Mouse (Mus musculus): ENCODE results near the gene Fut1. TPM values are rescaled to one million over a fixed set of nuclear protein-coding genes. Genes with fewer than 3 reads are reported as not detected.

Fut1 gene
- polyA plus RNA-seq, 1 experiment from 2014 or later: 0.38 TPM

DNA sequence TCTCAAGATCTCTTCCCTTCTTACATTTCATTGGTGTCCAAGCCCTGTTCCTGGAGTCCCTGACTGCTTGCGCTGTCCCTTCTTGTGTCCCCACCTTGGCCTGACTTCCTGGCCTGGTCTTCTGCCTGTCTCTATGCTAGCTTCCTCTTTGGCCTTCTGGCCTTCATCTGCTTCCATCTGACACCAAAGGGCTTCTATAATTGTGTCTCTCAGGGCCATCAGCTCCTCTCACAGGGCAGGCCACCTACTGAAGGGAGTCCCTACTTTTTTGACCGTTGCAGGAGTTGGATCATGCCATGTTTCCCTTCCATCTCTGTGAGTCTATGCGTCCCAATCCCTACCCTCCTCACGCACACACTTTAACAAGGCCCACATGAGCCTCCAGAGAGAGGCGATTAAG is 27.2 kb upstream of the Fut1 start:
- no peak overlapping the region for H3K27ac ChIP-seq
- WGBS: 93% methylated on average over 5 of the region's 5 CpGs
- no peak overlapping the region for H3K4me3 ChIP-seq (replicated peaks)
- no peak overlapping the region for H3K9ac ChIP-seq
- ATAC-seq: no peak
- peaks cover 9% of the 10 kb centered on the region for H3K36me3 ChIP-seq
- H3K9me3 ChIP-seq: no peaks in the 10 kb centered on the region
- no peaks in the 10 kb centered on the region for H3K27me3 ChIP-seq (replicated peaks)
- H3K4me2 ChIP-seq (replicated peaks): peak overlapping the region; percentile 53; the same call in 1 of the 2 replicates
- 0 out of 2 replicates have a peak, but pooled peaks cover 4% of the 10 kb centered on the region for H3K4me1 ChIP-seq (replicated peaks)

DNA sequence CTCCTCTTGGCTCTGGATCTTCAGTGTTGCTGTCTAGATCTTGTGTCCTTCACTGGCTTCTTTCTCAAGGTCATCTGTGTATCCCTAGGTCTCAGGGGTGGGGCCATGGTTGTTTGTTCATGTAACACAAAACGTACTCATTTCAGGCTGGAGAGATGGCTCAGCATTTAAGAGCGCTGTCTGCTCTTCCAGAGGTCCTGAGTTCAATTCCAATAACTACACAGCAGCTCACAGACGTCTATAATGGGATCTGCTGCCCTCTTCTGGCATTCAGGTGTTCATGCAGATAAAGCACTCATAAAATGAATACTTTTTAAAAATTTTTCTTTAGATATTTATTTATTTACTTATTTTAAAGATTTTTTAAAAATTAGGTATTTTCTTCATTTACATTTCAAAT is 26.2 kb upstream of the Fut1 start:
- H3K27ac ChIP-seq: no peak overlapping the region

DNA sequence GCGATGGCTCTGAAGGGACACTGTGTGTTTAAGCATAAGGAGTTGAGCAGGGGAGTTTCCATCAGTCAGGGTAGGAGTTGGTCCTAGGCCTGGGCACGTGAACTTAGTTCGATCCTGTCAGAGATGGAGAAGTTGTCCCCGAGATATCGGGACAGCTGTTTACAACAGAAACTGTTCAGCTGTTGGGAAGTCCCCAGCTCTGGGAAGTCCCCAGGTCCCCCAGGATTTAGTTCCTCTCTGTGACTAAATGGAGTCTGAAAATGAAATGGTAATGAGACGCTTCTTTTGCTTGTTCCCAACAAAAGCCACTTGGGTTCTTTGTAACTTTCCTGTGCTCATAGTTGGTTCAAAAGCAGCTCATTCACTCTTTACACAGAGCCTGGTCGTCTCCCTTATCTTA is 25.2 kb upstream of the Fut1 start:
- Histone ChIP-seq H3K9me3 (no peaks in the 10 kb centered on the region), H3K36me3 (no peaks in the 10 kb centered on the region), H3K27ac (no peak overlapping the region), H3K9ac (no peak overlapping the region), H3K4me3 (replicated peaks) (no peak overlapping the region), H3K27me3 (replicated peaks) (no peaks in the 10 kb centered on the region), H3K4me1 (replicated peaks) (0 out of 2 replicates have a peak, but pooled peaks cover 4% of the 10 kb centered on the region), H3K4me2 (replicated peaks) (no peak overlapping the region)
- 73% methylated on average over 7 of the region's 7 CpGs for WGBS
- no peak for ATAC-seq

More for the DNA sequence above, 26.2 kb upstream of the Fut1 start:
- Histone ChIP-seq H3K9me3 (no peaks in the 10 kb centered on the region), H3K4me1 (replicated peaks) (0 out of 2 replicates have a peak, but pooled peaks cover 4% of the 10 kb centered on the region), H3K36me3 (peaks cover 2% of the 10 kb centered on the region; the same call in 1 of the 2 replicates), H3K4me3 (replicated peaks) (no peak overlapping the region), H3K9ac (no peak overlapping the region), H3K4me2 (replicated peaks) (no peak overlapping the region), H3K27me3 (replicated peaks) (no peaks in the 10 kb centered on the region)
- no peak for ATAC-seq
- WGBS: 63% methylated on average over 3 of the region's 3 CpGs

DNA sequence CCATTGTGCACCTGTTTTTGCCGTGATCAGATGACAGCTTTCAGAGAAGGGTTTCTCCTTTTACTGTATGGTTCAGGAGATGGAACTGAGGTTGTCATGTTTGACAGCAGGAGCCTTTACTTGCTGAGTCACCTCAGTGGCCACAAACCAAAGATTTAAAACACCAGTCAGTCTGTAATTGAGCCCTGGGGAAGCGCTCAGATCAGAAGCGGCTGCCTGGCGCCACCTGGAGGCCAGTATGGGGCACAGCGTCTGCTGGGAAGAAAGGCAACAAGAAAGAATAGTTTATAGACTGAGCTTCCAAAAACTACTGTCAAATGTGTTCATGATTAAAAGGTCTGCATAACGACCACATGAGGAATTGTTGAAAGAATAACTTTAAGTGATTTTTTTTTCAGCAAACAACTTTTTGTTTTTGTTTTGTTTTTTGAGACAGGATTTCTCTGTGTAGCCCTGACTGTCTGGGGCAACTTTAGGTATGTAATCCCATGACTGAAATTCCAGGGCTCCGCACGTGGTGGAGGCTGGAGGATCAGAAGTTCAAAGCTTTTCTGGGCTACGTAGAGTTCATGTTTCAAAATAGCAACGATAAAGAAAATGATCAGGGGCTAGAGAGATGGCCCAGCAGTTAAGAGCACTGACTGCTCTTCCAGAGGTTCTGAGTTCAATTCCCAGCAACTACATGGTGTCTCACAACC is 23.8 kb upstream of the Fut1 start:
- H3K9ac ChIP-seq: no peak overlapping the region
- ATAC-seq: no peak
- no peak overlapping the region for H3K4me2 ChIP-seq (replicated peaks)
- 0 out of 2 replicates have a peak, but pooled peaks cover 4% of the 10 kb centered on the region for H3K4me1 ChIP-seq (replicated peaks)
- no peaks in the 10 kb centered on the region for H3K27me3 ChIP-seq (replicated peaks)
- H3K27ac ChIP-seq: no peak overlapping the region
- no peaks in the 10 kb centered on the region for H3K9me3 ChIP-seq
- 22% methylated on average over 10 of the region's 10 CpGs for WGBS
- no peaks in the 10 kb centered on the region for H3K36me3 ChIP-seq
- no peak overlapping the region for H3K4me3 ChIP-seq (replicated peaks)

DNA sequence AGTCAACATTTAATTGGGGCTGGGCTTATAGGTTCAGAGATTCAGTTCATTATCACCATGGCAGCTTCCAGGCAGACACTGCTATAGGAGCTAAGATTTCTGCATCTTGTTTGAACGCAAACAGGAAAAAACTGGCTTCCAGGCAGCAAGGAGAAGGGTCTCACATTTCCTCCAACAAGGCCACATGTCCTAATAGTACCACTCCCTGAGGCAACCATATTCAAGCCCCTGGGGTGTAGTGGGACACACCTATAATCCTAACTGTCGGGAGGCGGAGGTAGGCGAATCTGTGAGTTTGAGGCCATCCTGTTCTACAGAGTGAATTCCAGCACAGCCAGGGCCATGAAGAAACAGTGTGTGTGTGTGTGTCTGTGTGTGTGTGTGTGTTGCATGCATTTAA is 21.9 kb upstream of the Fut1 start:
- Histone ChIP-seq H3K9me3 (no peaks in the 10 kb centered on the region), H3K9ac (no peak overlapping the region), H3K36me3 (no peaks in the 10 kb centered on the region), H3K27me3 (replicated peaks) (no peaks in the 10 kb centered on the region), H3K4me3 (replicated peaks) (no peak overlapping the region), H3K4me2 (replicated peaks) (no peak overlapping the region), H3K27ac (no peak overlapping the region), H3K4me1 (replicated peaks) (peaks cover 9% of the 10 kb centered on the region)
- WGBS: 78% methylated on average over 4 of the region's 4 CpGs
- ATAC-seq: no peak

DNA sequence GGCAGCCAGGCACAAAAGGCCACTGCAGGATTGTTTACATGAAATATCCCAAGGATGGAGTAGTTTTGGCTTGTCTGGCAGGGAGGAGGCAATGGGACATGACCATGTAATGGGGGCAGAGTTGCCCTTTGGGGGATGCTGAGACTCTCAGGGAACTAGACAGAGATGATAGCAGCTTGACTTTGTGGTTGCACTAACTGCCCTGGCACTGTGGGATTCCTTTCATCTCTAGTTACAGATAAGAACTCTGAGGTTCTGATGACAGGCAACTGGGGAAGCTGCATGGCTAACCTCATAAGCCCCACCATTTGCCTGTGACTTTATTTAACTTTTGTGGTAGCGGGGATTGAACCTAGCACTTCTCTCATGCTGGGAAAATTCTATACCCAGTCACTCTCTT is 21.0 kb upstream of the Fut1 start:
- no peak for ATAC-seq
- H3K36me3 ChIP-seq: no peaks in the 10 kb centered on the region
- no peak overlapping the region for H3K4me3 ChIP-seq (replicated peaks)
- H3K27me3 ChIP-seq (replicated peaks): no peaks in the 10 kb centered on the region
- 97% methylated on average over 1 of the region's 1 CpGs for WGBS
- H3K4me1 ChIP-seq (replicated peaks): peaks cover 9% of the 10 kb centered on the region
- no peaks in the 10 kb centered on the region for H3K9me3 ChIP-seq
- no peak overlapping the region for H3K9ac ChIP-seq
- no peak overlapping the region for H3K4me2 ChIP-seq (replicated peaks)
- no peak overlapping the region for H3K27ac ChIP-seq

DNA sequence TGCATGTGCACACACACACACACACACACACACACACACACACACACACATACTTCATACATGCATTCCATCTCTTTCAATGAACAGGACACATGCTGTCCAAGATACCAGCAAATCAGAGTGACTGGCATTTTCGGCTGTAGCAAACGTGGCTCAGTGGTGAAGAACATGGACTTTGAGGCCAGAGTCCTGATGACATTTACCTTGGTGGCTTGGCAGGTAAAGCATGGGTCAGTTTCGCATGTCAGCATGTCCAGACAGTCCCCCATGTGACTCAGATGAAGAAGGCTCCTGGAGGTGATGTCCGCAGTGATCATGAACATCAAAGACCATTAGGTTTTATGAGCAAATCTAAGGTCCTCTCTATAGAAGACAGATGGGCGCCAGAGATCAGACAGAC is 20.1 kb upstream of the Fut1 start:
- Histone ChIP-seq H3K9ac (no peak overlapping the region), H3K4me2 (replicated peaks) (no peak overlapping the region), H3K9me3 (no peaks in the 10 kb centered on the region), H3K27ac (no peak overlapping the region), H3K4me3 (replicated peaks) (no peak overlapping the region), H3K4me1 (replicated peaks) (peaks cover 15% of the 10 kb centered on the region), H3K36me3 (no peaks in the 10 kb centered on the region), H3K27me3 (replicated peaks) (no peaks in the 10 kb centered on the region)
- ATAC-seq: no peak
- 91% methylated on average over 5 of the region's 5 CpGs for WGBS

DNA sequence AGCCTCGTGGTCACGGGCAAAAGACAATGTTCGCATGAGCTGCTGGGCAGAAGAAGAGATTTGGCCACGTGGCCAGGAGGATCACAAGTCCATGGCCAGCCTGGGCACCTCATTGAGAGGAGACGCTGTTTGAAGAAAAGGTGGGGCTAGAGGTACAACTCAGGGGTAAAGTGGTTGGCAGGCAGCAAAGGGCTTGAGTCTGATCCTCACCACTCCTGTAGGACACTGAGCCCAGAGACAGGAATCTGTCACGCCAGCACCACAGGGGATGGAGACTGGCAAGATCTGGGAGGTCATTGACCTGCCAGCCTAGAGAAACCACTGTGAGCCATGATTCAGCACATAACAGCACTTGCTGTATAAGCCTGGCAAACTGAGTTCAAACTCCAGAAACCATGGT is 19.6 kb upstream of the Fut1 start:
- Histone ChIP-seq H3K27ac (no peak overlapping the region), H3K4me3 (replicated peaks) (no peak overlapping the region), H3K4me2 (replicated peaks) (no peak overlapping the region), H3K27me3 (replicated peaks) (no peaks in the 10 kb centered on the region), H3K9me3 (no peaks in the 10 kb centered on the region), H3K36me3 (no peaks in the 10 kb centered on the region), H3K9ac (no peak overlapping the region), H3K4me1 (replicated peaks) (peaks cover 15% of the 10 kb centered on the region)
- WGBS: 90% methylated on average over 6 of the region's 6 CpGs
- ATAC-seq: no peak

DNA sequence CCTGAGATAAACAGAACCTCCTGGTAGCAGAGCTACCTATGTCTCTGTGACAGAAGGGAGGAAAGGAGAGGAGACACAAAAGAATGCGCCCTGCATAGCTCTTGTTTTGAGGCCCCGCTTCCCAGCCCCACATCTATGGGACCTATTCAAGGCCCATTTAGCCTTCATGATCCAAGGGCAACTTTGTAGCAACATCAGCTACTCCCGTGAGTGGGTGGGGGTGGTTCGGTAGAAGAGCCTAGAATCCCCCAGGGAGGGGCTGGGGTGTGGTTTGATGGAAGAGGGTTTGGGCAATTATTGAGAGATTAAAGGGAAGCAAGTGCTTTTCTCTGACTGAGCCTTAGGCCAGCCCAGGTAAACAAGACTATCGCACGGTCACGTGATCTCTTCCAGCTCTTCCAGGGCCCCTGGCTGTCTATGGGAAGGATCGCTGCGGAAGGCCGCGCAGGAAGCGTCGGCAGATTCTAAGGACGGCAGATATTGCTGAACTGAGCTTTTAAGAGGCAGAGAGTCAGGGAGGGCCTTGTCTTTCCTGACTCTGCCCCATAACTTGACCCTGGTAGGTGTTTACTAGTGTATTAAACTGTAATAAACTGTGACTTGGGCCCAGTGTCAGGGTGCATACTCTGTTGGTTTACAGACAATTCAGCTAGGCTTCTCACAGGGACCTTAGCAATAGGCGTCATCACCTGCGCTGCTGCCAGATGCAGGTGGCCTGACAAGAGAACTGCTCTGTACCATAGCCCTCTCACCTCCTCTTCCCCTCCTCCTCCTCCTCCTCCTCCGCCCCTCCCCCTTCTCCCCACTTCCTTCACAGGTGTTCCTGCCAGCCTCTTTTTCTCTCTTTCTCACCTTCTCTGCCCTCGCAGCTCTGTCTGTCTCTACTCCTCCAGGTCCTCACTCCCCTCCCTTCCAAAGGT is 17.9 kb upstream of the Fut1 start:
- peak; percentile 78 for ATAC-seq
- Histone ChIP-seq H3K4me1 (replicated peaks) (peaks cover 15% of the 10 kb centered on the region), H3K27ac (peak overlapping the region; percentile 45; the same call in 1 of the 2 replicates), H3K9me3 (no peaks in the 10 kb centered on the region), H3K27me3 (replicated peaks) (no peaks in the 10 kb centered on the region), H3K4me2 (replicated peaks) (peak overlapping the region; percentile 29), H3K36me3 (no peaks in the 10 kb centered on the region), H3K4me3 (replicated peaks) (no peak overlapping the region), H3K9ac (no peak overlapping the region)
- WGBS: 36% methylated on average over 18 of the region's 18 CpGs

DNA sequence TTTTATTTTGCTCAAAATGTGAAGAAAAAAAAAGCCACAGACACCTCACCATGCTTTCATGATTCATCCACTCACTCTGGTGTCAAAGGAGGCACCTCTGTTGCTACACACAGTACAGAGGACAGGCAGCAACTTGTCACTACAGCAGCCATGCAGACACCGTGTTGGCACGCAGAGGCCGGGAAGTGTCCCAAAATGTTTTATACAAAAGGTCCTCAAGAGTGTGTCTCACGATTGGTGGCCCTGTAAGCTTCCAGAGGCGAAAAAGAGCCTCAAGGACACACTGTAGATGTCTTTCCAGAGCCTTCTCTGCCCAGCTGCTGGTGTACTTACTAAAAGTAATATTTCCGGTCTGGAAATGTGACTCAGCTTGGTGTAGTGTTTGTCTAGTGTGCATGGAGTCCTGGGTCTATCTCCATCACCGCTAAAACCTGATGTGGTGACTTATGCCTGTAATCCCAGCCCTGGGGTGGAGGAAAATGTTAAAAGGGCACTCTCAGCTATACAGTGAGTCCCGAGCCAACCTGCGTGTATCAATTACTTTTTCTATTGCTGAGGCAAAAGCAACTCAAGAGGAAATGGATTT is 11.3 kb upstream of the Fut1 start:
- Histone ChIP-seq H3K4me1 (replicated peaks) (peaks cover 6% of the 10 kb centered on the region; the same call in 1 of the 2 replicates), H3K36me3 (no peaks in the 10 kb centered on the region), H3K4me2 (replicated peaks) (no peak overlapping the region), H3K27ac (no peak overlapping the region), H3K27me3 (replicated peaks) (no peaks in the 10 kb centered on the region), H3K9me3 (no peaks in the 10 kb centered on the region), H3K9ac (no peak overlapping the region), H3K4me3 (replicated peaks) (no peak overlapping the region)
- WGBS: 75% methylated on average over 9 of the region's 9 CpGs
- ATAC-seq: no peak

DNA sequence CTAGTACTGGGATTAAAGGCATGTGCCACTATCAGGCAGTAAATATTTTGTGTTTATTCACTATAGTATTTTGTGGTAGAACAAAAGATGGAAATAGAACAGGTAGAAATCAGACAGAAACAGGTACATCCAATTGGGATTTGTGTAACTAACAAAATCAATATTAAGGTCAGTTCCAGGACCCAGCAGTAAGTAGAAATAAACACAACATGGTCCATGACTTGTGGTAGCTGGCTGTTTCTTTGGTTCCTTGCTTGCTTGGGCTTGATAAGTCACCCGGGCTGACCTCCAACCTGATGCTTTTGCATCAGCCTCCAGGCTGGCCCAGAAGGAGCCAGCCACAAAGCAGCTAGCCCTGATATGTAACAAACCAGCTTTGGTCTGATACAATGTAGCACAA is 7.6 kb upstream of the Fut1 start:
- no peak overlapping the region for H3K27ac ChIP-seq
- H3K4me1 ChIP-seq (replicated peaks): no peaks in the 10 kb centered on the region
- H3K9ac ChIP-seq: no peak overlapping the region
- H3K4me2 ChIP-seq (replicated peaks): no peak overlapping the region
- H3K36me3 ChIP-seq: no peaks in the 10 kb centered on the region
- H3K27me3 ChIP-seq (replicated peaks): no peaks in the 10 kb centered on the region; the same call in 1 of the 2 replicates
- H3K9me3 ChIP-seq: no peaks in the 10 kb centered on the region
- no peak overlapping the region for H3K4me3 ChIP-seq (replicated peaks)
- ATAC-seq: no peak
- 65% methylated on average over 1 of the region's 1 CpGs for WGBS

DNA sequence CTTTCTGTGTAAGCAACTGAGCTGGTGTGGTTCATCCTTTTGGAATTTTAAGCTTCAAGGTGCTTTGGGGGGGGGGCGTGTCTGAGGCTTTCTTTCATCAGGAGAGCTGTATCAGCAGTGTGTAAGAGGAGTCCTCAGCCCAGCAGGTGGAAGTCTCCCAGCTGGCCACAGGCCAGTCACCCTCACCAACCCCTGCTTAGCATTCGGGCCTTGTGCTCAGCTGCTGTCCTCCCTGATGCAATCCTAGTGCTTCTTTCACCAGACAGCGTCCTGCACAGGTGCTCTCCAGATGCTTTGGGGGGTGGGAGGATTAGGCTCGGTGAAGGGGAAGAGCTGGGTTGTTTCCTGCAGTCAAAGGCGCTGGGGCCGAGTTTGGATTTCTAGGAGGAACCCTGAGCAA is 812 bp upstream of the Fut1 start:
- Histone ChIP-seq H3K9ac (no peak overlapping the region), H3K36me3 (no peaks in the 10 kb centered on the region), H3K9me3 (no peaks in the 10 kb centered on the region), H3K4me1 (replicated peaks) (peaks cover 11% of the 10 kb centered on the region), H3K4me3 (replicated peaks) (no peak overlapping the region), H3K4me2 (replicated peaks) (no peak overlapping the region), H3K27me3 (replicated peaks) (peaks cover 39% of the 10 kb centered on the region), H3K27ac (no peak overlapping the region)
- no peak for ATAC-seq
- 46% methylated on average over 6 of the region's 6 CpGs for WGBS
